Mouse (Mus musculus): ENCODE measurements around the gene Cend1. TPM values are rescaled to one million over a fixed set of nuclear protein-coding genes. Genes with fewer than 3 reads are reported as not detected.

Cend1 gene
- polyA plus RNA-seq (2012; rRNA removed; ENCODE audit: low replicate concordance): 1.1 TPM in 2 replicates

GRCm38 (mm10) chr7:141429310-141429709, at the start of gene Cend1:
Gene Cend1, minus strand, starts transcription at chr7:141429491.

DNA sequence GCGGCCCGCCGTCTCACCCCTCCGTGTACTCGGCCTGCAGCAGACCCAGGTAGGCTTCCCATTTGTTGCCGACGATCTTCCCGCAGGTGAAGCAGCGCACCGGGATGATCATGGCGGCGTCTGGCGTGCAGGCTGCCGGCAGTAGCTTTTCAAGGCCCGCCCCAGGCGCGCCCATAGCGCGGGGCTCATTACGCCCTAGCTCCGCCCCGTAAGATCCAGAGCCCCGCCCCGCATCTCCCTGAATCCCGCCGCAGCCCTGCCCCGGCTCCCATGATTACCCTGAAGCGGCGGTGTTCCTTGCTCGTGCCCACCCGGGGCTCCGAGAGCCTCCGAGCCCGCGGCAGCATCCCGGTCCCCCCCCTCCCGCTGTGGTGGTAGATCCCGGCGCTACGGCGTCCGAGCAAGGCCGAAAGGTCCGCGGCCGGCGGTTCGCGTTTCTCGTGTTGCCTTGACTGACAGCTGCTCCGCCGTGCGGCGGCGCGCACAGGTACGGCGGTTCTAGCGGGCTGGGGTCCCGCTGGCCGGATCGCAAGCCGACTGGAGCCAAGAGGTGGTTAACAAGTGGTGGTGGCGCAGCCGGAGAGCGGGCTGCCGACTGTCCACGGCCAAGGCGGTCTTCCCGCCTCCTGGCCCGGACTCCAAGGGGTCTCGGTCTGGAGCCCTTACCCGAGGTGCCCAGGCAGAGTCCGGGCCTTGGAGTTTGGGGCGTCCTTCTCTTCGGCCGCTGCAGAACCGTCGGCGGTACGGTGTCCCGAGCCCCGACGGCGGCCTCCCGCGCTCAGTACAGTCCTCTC, 45.9 kb upstream of the Cend1 start, which contains the start of the genes Polr2l and Tspan4:
TSS of gene Polr2l (minus strand) at position 122 of the 794 bp plus-strand sequence.
TSS of gene Tspan4 (plus strand) at position 230 of the 794 bp plus-strand sequence.

DNA sequence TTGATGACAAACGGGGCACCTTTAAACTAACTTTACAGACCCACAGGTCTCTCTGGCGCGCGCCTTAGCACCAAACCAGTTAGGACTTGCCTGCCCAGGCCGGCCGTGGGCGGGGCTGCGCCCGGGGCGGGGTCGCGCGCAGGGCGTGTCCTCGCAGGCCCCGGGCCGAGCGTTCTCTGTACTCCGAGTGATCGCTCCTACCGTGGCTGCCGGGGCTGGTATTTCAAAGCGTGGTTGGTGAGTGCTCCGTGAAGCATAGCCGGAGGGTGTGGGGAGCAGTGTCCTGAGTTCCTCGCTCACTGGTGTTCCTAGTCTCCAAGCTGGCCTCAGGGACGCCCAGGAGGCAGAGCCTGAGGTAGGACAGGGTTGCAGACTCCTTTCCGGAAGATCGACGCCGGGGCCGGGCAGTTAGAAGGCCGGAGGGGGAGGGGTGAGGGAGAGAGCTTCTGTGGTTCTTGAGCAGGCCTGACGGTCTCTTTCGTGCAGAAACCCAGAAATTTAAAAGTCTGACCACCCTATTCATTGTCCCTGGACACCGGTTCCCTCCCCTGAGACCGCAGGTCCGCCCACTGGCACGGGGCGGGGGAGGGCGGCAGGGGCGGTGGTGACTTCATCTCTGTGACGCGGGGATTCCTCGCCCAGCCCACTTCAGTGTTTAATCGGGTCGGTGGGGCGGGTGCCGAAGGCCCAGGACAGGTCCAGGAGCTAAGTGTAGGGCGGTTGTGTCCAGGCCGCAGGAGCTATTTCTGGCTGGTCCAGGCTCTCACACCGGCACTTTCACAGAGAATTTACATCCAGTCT, 38.1 kb upstream of the Cend1 start, which contains the start of gene Cd151:
TSS of gene Cd151 (plus strand) at position 163 of the 801 bp plus-strand sequence.

GRCm38 (mm10) chr7:141460391-141461113, 31.3 kb upstream of the Cend1 start, which contains the start of gene Cracr2b:
Gene Cracr2b, plus strand, starts transcription at chr7:141461094.

GRCm38 (mm10) chr7:141454967-141455551, 25.8 kb upstream of the Cend1 start, which contains the start of gene Pnpla2:
Gene Pnpla2, plus strand, starts transcription at chr7:141455198.

GRCm38 (mm10) chr7:141447110-141447991, 18.1 kb upstream of the Cend1 start, which contains the start of gene Rplp2:
Gene Rplp2, plus strand, starts transcription at chr7:141447370.

DNA sequence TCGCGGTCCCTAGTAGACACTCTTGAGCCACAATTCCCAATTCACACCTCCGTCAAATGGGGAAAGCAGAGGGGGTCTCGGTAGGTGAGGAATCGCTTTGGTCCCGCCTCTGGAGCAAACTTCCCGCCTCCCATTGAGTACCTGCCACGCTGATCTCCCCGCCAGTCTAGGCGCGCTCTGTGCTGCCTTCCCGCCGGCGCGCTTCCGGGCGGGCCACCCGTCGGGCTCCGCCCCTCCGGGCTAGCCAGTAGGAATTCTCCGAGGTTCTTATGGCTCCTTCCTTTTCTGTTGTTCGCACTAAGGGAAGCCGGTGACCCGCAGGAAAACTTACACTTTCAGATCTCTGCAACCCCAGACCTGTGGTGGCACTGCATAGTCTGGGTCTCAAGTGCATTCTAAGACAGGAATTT, 14.5 kb upstream of the Cend1 start, which contains the start of gene Pidd1:
TSS of gene Pidd1 (minus strand) at position 198 of the 410 bp plus-strand sequence.

DNA sequence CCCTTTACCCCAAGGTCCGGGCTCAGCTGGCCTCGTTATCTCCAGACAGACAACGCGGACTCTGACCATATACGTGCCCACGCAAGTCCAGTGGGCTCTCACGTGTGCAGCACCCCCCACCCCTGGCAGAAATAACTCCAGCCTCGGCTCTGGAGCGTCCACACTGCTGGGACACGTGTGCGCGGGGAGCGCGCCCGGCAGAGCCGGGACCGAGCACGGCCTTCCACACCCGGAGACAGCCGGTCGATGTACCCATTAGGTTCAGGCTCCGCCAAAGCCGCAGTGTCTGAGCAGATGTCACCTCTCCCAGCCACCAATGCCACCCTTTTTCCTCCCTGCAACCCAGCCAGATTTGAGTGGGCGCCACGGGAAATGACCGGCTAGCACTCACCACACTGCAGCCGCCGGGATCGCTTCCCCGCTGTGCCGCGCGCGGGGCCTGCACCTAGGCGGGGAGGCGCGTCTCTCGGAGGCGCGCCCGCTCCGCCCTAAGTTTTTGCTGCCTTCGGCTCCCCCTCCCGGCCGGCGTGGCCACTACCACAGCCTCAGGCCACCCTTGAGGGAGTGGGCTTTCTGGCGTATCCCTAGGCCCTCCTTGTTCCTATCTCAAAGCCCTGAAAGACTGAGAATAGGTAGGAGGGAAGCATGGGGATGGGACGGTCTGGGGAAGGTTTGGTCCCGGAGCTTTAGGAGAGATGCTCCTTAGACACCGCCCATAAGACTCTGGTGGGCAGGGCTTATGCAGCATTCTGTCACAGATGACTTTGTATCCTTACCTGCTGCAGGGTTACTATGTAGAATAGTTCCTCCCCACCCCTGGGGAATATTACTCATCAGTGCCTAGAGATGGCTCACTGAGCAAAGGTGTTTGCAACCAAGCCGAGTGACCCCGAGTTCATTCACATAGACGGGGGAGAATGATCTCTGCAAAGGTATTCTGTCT, 8.2 kb upstream of the Cend1 start, which contains the start of gene Slc25a22:
TSS of gene Slc25a22 (minus strand) at position 715 of the 943 bp plus-strand sequence.

DNA sequence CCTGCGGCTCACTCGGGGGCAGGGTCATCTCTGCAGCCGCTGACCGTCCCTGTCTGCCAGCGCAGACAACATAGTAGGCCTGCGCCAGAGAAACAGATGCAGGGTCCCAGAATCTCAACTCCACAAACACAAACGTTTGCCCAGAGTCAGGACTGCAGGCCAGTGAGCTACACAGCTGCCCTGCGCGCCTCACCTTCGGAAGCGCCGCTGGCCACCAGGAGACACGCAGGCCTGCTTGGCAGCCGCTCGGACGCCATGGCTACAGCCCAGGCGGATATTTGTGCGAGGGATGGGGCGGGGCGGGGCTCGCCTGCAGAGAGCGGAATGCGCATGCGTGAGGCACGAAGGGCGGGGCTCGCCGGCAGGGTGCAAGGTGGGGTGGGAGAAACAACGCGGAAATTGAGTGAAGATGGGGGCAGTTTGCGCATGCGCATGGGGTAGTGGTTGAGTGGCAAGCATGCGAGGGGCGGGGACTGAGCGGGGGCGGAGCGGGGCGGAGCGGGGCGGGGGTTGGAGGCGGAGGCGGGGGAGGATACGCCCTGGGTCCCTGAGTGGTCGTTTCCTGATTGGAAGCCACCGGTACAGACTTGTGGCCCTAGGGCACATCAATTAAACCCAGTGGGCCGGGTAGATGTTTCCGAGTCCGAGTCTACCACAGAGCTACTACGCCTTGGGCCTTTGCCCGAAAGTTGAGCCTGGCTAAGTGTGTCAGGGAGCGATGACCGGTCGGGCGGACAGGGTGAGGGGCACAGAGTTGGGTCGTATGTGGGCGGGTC, 15.3 kb downstream of the Cend1 start, which contains the start of gene Gatd1:
TSS of gene Gatd1 (minus strand) at position 328 of the 776 bp plus-strand sequence.

GRCm38 (mm10) chr7:141391625-141392551, 37.4 kb downstream of the Cend1 start, which contains the start of gene Taldo1:
Gene Taldo1, plus strand, starts transcription at chr7:141392199.

Other genes with a start within 250 kb of the Cend1 start
- 42.6 and 50.0 TPM in 2 replicates for gene Hras, start 235.5 kb downstream of the Cend1 start, polyA plus RNA-seq (2012; rRNA removed; ENCODE audit: low replicate concordance)
- gene Lrrc56, start 235.3 kb downstream of the Cend1 start, polyA plus RNA-seq (2012; rRNA removed; ENCODE audit: low replicate concordance): 6.5 and 9.6 TPM in 2 replicates
- gene Lmntd2, start 215.4 kb downstream of the Cend1 start, polyA plus RNA-seq (2012; rRNA removed; ENCODE audit: low replicate concordance): 9.3 and 10.1 TPM in 2 replicates
- gene Rassf7, start 213.6 kb downstream of the Cend1 start, polyA plus RNA-seq (2012; rRNA removed; ENCODE audit: low replicate concordance): 141 and 227 TPM in 2 replicates
- gene Phrf1, start 200.7 kb downstream of the Cend1 start, polyA plus RNA-seq (2012; rRNA removed; ENCODE audit: low replicate concordance): 28.2 and 33.6 TPM in 2 replicates
- 130 and 684 TPM in 2 replicates for gene Irf7, start 163.0 kb downstream of the Cend1 start, polyA plus RNA-seq (2012; rRNA removed; ENCODE audit: low replicate concordance)
- gene Cdhr5, start 152.7 kb downstream of the Cend1 start, polyA plus RNA-seq (2012; rRNA removed; ENCODE audit: low replicate concordance): 584 and 1,633 TPM in 2 replicates
- 313 and 900 TPM in 2 replicates for gene Sct, start 150.4 kb downstream of the Cend1 start, polyA plus RNA-seq (2012; rRNA removed; ENCODE audit: low replicate concordance)
- 0.08 and 0.33 TPM in 2 replicates for gene Drd4, start 137.5 kb downstream of the Cend1 start, polyA plus RNA-seq (2012; rRNA removed; ENCODE audit: low replicate concordance)
- 25.6 and 42.3 TPM in 2 replicates for gene Deaf1, start 101.8 kb downstream of the Cend1 start, polyA plus RNA-seq (2012; rRNA removed; ENCODE audit: low replicate concordance)
- 17.7 and 21.9 TPM in 2 replicates for gene Tmem80, start 101.8 kb downstream of the Cend1 start, polyA plus RNA-seq (2012; rRNA removed; ENCODE audit: low replicate concordance)
- gene Eps8l2, start 90.6 kb downstream of the Cend1 start, polyA plus RNA-seq (2012; rRNA removed; ENCODE audit: low replicate concordance): 289 and 479 TPM in 2 replicates
- 174 and 342 TPM in 2 replicates for gene Taldo1, start 37.3 kb downstream of the Cend1 start, polyA plus RNA-seq (2012; rRNA removed; ENCODE audit: low replicate concordance)
- 22.6 and 44.4 TPM in 2 replicates for gene Gatd1, start 15.4 kb downstream of the Cend1 start, polyA plus RNA-seq (2012; rRNA removed; ENCODE audit: low replicate concordance)
- 93.2 and 420 TPM in 2 replicates for gene Slc25a22, start 8.4 kb upstream of the Cend1 start, polyA plus RNA-seq (2012; rRNA removed; ENCODE audit: low replicate concordance)
- gene Pidd1, start 14.5 kb upstream of the Cend1 start, polyA plus RNA-seq (2012; rRNA removed; ENCODE audit: low replicate concordance): 9.0 and 12.6 TPM in 2 replicates
- 246 and 380 TPM in 2 replicates for gene Rplp2, start 17.9 kb upstream of the Cend1 start, polyA plus RNA-seq (2012; rRNA removed; ENCODE audit: low replicate concordance)
- 208 and 377 TPM in 2 replicates for gene Pnpla2, start 25.7 kb upstream of the Cend1 start, polyA plus RNA-seq (2012; rRNA removed; ENCODE audit: low replicate concordance)
- gene Cracr2b, start 31.6 kb upstream of the Cend1 start, polyA plus RNA-seq (2012; rRNA removed; ENCODE audit: low replicate concordance): 47.9 and 73.5 TPM in 2 replicates
- gene Cd151, start 37.9 kb upstream of the Cend1 start, polyA plus RNA-seq (2012; rRNA removed; ENCODE audit: low replicate concordance): 213 and 344 TPM in 2 replicates
- gene Polr2l, start 45.6 kb upstream of the Cend1 start, polyA plus RNA-seq (2012; rRNA removed; ENCODE audit: low replicate concordance): 19.2 and 22.7 TPM in 2 replicates
- gene Tspan4, start 45.7 kb upstream of the Cend1 start, polyA plus RNA-seq (2012; rRNA removed; ENCODE audit: low replicate concordance): 22.4 and 25.5 TPM in 2 replicates
- gene Chid1, start 110.4 kb upstream of the Cend1 start, polyA plus RNA-seq (2012; rRNA removed; ENCODE audit: low replicate concordance): 38.8 and 40.9 TPM in 2 replicates
- 57.1 and 96.3 TPM in 2 replicates for gene Ap2a2, start 132.7 kb upstream of the Cend1 start, polyA plus RNA-seq (2012; rRNA removed; ENCODE audit: low replicate concordance)
- 2.0 and 1,221 TPM in 2 replicates for gene Muc6, start 225.8 kb upstream of the Cend1 start, polyA plus RNA-seq (2012; rRNA removed; ENCODE audit: low replicate concordance)